In the genomic region with DNA sequence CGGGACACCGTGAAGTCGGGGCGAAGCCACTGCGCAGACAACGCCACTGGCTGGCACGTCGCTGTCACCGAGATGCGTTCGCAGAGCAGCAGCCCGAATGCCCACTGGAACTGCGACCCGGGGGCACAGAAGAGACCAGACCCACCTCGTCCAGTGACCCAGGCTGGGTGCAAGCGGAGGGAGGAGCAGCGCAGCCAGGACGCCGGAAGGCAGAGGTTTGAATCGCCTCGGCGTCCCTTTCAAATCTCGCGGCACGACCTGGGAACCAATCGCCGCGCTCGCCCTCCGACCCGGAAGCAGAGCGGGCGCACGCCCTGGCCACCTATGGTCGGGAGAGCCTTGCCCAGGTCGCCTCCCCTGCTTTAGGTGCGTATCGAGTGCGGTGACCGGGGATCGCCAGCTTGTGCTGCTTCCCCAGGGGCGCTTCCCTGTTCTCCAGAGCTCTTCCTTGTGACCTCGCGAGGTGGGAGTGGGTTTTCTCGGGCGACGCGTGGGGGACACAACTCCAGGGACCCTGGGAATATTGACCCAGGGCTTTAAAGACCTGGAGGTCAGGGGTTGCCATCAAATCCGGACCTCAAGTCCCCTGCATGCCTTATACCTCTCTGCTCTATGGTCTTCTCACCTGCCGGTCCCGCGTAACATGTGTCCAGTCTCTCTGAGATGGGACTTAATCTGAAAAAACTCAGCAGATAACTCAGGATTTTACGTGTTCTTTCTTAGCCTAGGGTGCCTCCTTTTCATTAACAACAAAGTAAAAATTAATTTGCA, we compare ENCODE assay signal across 8 mouse cellular contexts. TPM values are rescaled to one million over a fixed set of nuclear protein-coding genes. Genes with fewer than 3 reads are reported as not detected.
DNase-seq lines count a peak whose midpoint lies in the region; ATAC-seq and TF ChIP-seq lines count a peak whose summit lies in the region.

A gene (minus strand): TSS at position 235 of the 771 bp plus-strand sequence.
A gene (plus strand): TSS at position 286 of the 771 bp plus-strand sequence.

- TF ChIP-seq POLR2A in brain, embryonic 14.5 days (IDR thresholded peaks at IDR 0.05; ENCODE audit: borderline replicate concordance, extremely low read depth, insufficient read depth, insufficient read length, poor library complexity, severe bottlenecking): peak; percentile 64; the same call in 1 of the 2 replicates

- peak within 1 kb of the TSS; percentile 99 for H3ac ChIP-seq in C2C12 (ENCODE audit: control insufficient read depth, insufficient read length, low read depth)

- H3K4me3 ChIP-seq in C2C12 (ENCODE audit: insufficient read depth, poor library complexity, severe bottlenecking): peak within 1 kb of the TSS; percentile 98
- H3K4me3 ChIP-seq in erythroblast, embryonic 14.5 days (replicated peaks): peak within 1 kb of the TSS; percentile 91
- peak within 1 kb of the TSS; percentile 79 for H3K4me3 ChIP-seq in heart, embryonic 12.5 days
- H3K4me3 ChIP-seq in kidney, postnatal 0 days (replicated peaks; ENCODE audit: low read depth, low read length): peak within 1 kb of the TSS; percentile 64
- H3K4me3 ChIP-seq in liver, embryonic 11.5 days (ENCODE audit: low read depth, low read length): peak within 1 kb of the TSS; percentile 89
- H3K4me3 ChIP-seq in stomach, embryonic 14.5 days (ENCODE audit: low read depth, low read length): peak within 1 kb of the TSS; percentile 58

- peak within 1 kb of the TSS; percentile 82 for H3K9ac ChIP-seq in heart, embryonic 12.5 days
- H3K9ac ChIP-seq in kidney, postnatal 0 days (ENCODE audit: low read depth, low read length): peak within 1 kb of the TSS; percentile 55
- peak within 1 kb of the TSS; percentile 93 for H3K9ac ChIP-seq in liver, embryonic 11.5 days (ENCODE audit: low read depth, low read length)
- peak within 1 kb of the TSS; percentile 62 for H3K9ac ChIP-seq in stomach, embryonic 14.5 days (replicated peaks; ENCODE audit: low read depth, low read length)

- H3K27me3 ChIP-seq in C2C12 (ENCODE audit: control insufficient read depth, insufficient read depth, insufficient read length): no peaks in the 10 kb centered on the region
- H3K27me3 ChIP-seq in erythroblast, embryonic 14.5 days (ENCODE audit: control insufficient read depth): no peaks in the 10 kb centered on the region
- H3K27me3 ChIP-seq in heart, embryonic 12.5 days (replicated peaks): no peaks in the 10 kb centered on the region
- no peaks in the 10 kb centered on the region for H3K27me3 ChIP-seq in kidney, postnatal 0 days (ENCODE audit: insufficient read depth, low read length)
- H3K27me3 ChIP-seq in liver, embryonic 11.5 days (replicated peaks; ENCODE audit: control insufficient read depth, insufficient read depth, low read length): no peaks in the 10 kb centered on the region
- no peaks in the 10 kb centered on the region for H3K27me3 ChIP-seq in stomach, embryonic 14.5 days (ENCODE audit: control insufficient read depth, insufficient read depth, low read length)

- H3K79me2 ChIP-seq in C2C12 (ENCODE audit: control insufficient read depth, insufficient read depth): peaks cover 69% of the 10 kb centered on the region

- 1% methylated on average over 52 of the region's 53 CpGs for WGBS in heart, embryonic 12.5 days
- under 1% methylated on average over 51 of the region's 53 CpGs for WGBS in kidney, postnatal 0 days
- under 1% methylated on average over 53 of the region's 53 CpGs for WGBS in liver, embryonic 11.5 days
- 1% methylated on average over 53 of the region's 53 CpGs for WGBS in stomach, embryonic 14.5 days

- TF ChIP-seq CTCF in C2C12 (IDR thresholded peaks at IDR 0.05; ENCODE audit: control insufficient read depth, insufficient read depth, insufficient read length): no peak
- no peak for TF ChIP-seq CTCF in brain, embryonic 14.5 days (IDR thresholded peaks at IDR 0.05; ENCODE audit: borderline replicate concordance, extremely low read depth, insufficient read depth, insufficient read length)
- TF ChIP-seq CTCF in kidney, postnatal 0 days (IDR thresholded peaks at IDR 0.05; ENCODE audit: low read depth): no peak

- peaks cover 32% of the 10 kb centered on the region for H3K4me1 ChIP-seq in erythroblast, embryonic 14.5 days (ENCODE audit: control insufficient read depth)
- H3K4me1 ChIP-seq in heart, embryonic 12.5 days (replicated peaks): peaks cover 15% of the 10 kb centered on the region
- no peaks in the 10 kb centered on the region for H3K4me1 ChIP-seq in kidney, postnatal 0 days (replicated peaks; ENCODE audit: insufficient read depth, low read length)
- peaks cover 7% of the 10 kb centered on the region for H3K4me1 ChIP-seq in liver, embryonic 11.5 days (replicated peaks; ENCODE audit: control insufficient read depth, insufficient read depth, low read length)
- peaks cover 8% of the 10 kb centered on the region; the same call in 1 of the 2 replicates for H3K4me1 ChIP-seq in stomach, embryonic 14.5 days (ENCODE audit: control insufficient read depth, insufficient read depth, low read length)

- peaks cover 52% of the 10 kb centered on the region for H3K36me3 ChIP-seq in C2C12 (ENCODE audit: control insufficient read depth, insufficient read depth)
- peaks cover 67% of the 10 kb centered on the region for H3K36me3 ChIP-seq in erythroblast, embryonic 14.5 days (ENCODE audit: control insufficient read depth)
- H3K36me3 ChIP-seq in heart, embryonic 12.5 days: peaks cover 34% of the 10 kb centered on the region
- peaks cover 14% of the 10 kb centered on the region; the same call in 1 of the 2 replicates for H3K36me3 ChIP-seq in kidney, postnatal 0 days (ENCODE audit: insufficient read depth, low read length)
- H3K36me3 ChIP-seq in liver, embryonic 11.5 days (ENCODE audit: control insufficient read depth, insufficient read depth, low read length): peaks cover 12% of the 10 kb centered on the region
- H3K36me3 ChIP-seq in stomach, embryonic 14.5 days (ENCODE audit: control insufficient read depth, insufficient read depth, low read length): peaks cover 11% of the 10 kb centered on the region; the same call in 1 of the 2 replicates

- H3K9me3 ChIP-seq in erythroblast, embryonic 14.5 days (ENCODE audit: control insufficient read depth, low read length): no peaks in the 10 kb centered on the region
- H3K9me3 ChIP-seq in heart, embryonic 12.5 days (replicated peaks): no peaks in the 10 kb centered on the region
- H3K9me3 ChIP-seq in kidney, postnatal 0 days (replicated peaks; ENCODE audit: low read length): no peaks in the 10 kb centered on the region
- no peaks in the 10 kb centered on the region for H3K9me3 ChIP-seq in liver, embryonic 11.5 days (ENCODE audit: control insufficient read depth, low read length)
- no peaks in the 10 kb centered on the region for H3K9me3 ChIP-seq in stomach, embryonic 14.5 days (ENCODE audit: control insufficient read depth, low read depth, low read length)

- peak; percentile 94 for ATAC-seq in heart, embryonic 12.5 days (ENCODE audit: insufficient number of reproducible peaks, low FRiP score)
- ATAC-seq in kidney, postnatal 0 days (replicated peaks; ENCODE audit: low FRiP score, low read depth): peak; percentile 97
- peak; percentile 99 for ATAC-seq in liver, embryonic 11.5 days (replicated peaks; ENCODE audit: low FRiP score)
- ATAC-seq in stomach, embryonic 14.5 days (ENCODE audit: insufficient number of reproducible peaks, insufficient read depth, low FRiP score, low read depth): peak; percentile 96

- peak within 1 kb of the TSS; percentile 74 for H3K4me2 ChIP-seq in heart, embryonic 12.5 days
- peak within 1 kb of the TSS; percentile 81 for H3K4me2 ChIP-seq in kidney, postnatal 0 days (ENCODE audit: low read length)
- H3K4me2 ChIP-seq in liver, embryonic 11.5 days: peak within 1 kb of the TSS; percentile 73
- H3K4me2 ChIP-seq in stomach, embryonic 14.5 days (replicated peaks; ENCODE audit: low read depth, low read length): peak within 1 kb of the TSS; percentile 79

- DNase-seq in brain, embryonic 14.5 days (ENCODE audit: low read depth): peak; percentile 92
- peak; percentile 87 for DNase-seq in kidney, postnatal 0 days (ENCODE audit: low spot score)
- DNase-seq in liver, embryonic 11.5 days (ENCODE audit: low spot score): peak; percentile 89
- peak; percentile 92 for DNase-seq in naive thymus-derived CD4-positive, alpha-beta T cell, adult 2 months (ENCODE audit: low read depth)

- peak within 1 kb of the TSS; percentile 42; the same call in 1 of the 2 replicates for H3K27ac ChIP-seq in heart, embryonic 12.5 days (ENCODE audit: poor library complexity, severe bottlenecking)
- no peak within 1 kb of the TSS for H3K27ac ChIP-seq in kidney, postnatal 0 days
- peak within 1 kb of the TSS; percentile 54; the same call in 1 of the 2 replicates for H3K27ac ChIP-seq in liver, embryonic 11.5 days (ENCODE audit: low read depth, low read length)
- H3K27ac ChIP-seq in stomach, embryonic 14.5 days (ENCODE audit: low read length): 0 out of 2 replicates have a peak within 1 kb of the TSS, but pooled peaks have one; percentile 17

- H3K79me3 ChIP-seq in C2C12 (ENCODE audit: low read depth): peaks cover 27% of the 10 kb centered on the region

TF ChIP-seq in C2C12, 6 proteins besides CTCF, POLR2A, EP300 and RAD21:
- TF ChIP-seq FOSL1 (IDR thresholded peaks at IDR 0.05; ENCODE audit: insufficient read depth, low read length, poor library complexity, severe bottlenecking) (no peak), CEBPB (IDR thresholded peaks at IDR 0.05; ENCODE audit: low read depth) (no peak), MYOD1 (IDR thresholded peaks at IDR 0.05; ENCODE audit: control insufficient read depth, insufficient read length, low read depth) (no peak), USF1 (IDR thresholded peaks at IDR 0.05; ENCODE audit: low read depth) (no peak), MYOG (IDR thresholded peaks at IDR 0.05; ENCODE audit: control insufficient read depth, extremely low read depth, insufficient read length) (no peak), MAX (IDR thresholded peaks at IDR 0.05) (no peak)

RNA-seq across cellular contexts. Expression of the first gene that starts in this region (rescaled TPM):
- 4.7 TPM for polyA plus RNA-seq in C2C12 (2012; fragmentation: generic; extraction: Trizol)
- polyA plus RNA-seq in brain, embryonic 14.5 days (2012; rRNA removed): 2.9 and 3.2 TPM in 2 replicates
- polyA plus RNA-seq in erythroblast, embryonic 14.5 days (2012): 0.26 and 0.31 TPM in 2 replicates
- 12.6 and 14.1 TPM in 2 replicates for polyA plus RNA-seq in heart, embryonic 12.5 days (2016; fragmentation: Nextera tagmentation; extraction: Ambion mirVana)
- polyA plus RNA-seq in kidney, postnatal 0 days (2015; fragmentation: Nextera tagmentation; extraction: Ambion mirVana): 4.4 and 6.7 TPM in 2 replicates
- 18.0 and 18.4 TPM in 2 replicates for polyA plus RNA-seq in liver, embryonic 11.5 days (2014; fragmentation: Nextera tagmentation; extraction: Ambion mirVana)
- polyA plus RNA-seq in stomach, embryonic 14.5 days (2014; fragmentation: Nextera tagmentation; extraction: Ambion mirVana): 11.6 and 15.8 TPM in 2 replicates

RNA-seq across cellular contexts. Expression of the second gene that starts in this region (rescaled TPM):
- 35.7 TPM for polyA plus RNA-seq in C2C12 (2012; fragmentation: generic; extraction: Trizol)
- 17.8 and 29.6 TPM in 2 replicates for polyA plus RNA-seq in brain, embryonic 14.5 days (2012; rRNA removed)
- polyA plus RNA-seq in erythroblast, embryonic 14.5 days (2012): 0.04 and 0.20 TPM in 2 replicates
- polyA plus RNA-seq in heart, embryonic 12.5 days (2016; fragmentation: Nextera tagmentation; extraction: Ambion mirVana): 39.0 and 42.4 TPM in 2 replicates
- 63.6 and 66.5 TPM in 2 replicates for polyA plus RNA-seq in kidney, postnatal 0 days (2015; fragmentation: Nextera tagmentation; extraction: Ambion mirVana)
- polyA plus RNA-seq in liver, embryonic 11.5 days (2014; fragmentation: Nextera tagmentation; extraction: Ambion mirVana): 95.6 and 103 TPM in 2 replicates
- polyA plus RNA-seq in stomach, embryonic 14.5 days (2014; fragmentation: Nextera tagmentation; extraction: Ambion mirVana): 89.8 and 92.9 TPM in 2 replicates

Comparison
In these comparisons a context has a peak if more than half of its experiments do, and no peak if none do; other contexts are left out.
1. RNA of the second gene that starts in this region (polyA plus RNA-seq): 95.6 to 103 TPM in liver, embryonic 11.5 days, 89.8 to 92.9 TPM in stomach, embryonic 14.5 days, 63.6 to 66.5 TPM in kidney, postnatal 0 days, 39.0 to 42.4 TPM in heart, embryonic 12.5 days, 35.7 TPM in C2C12 (single experiment) and 17.8 to 29.6 TPM in brain, embryonic 14.5 days; 0.04 to 0.20 TPM in erythroblast, embryonic 14.5 days; every median in the first group is over 10 times any median in the second.
2. Peak in every context shown above with its lines, with median percentiles within 50 percentile points of each other: H3K4me3 ChIP-seq, DNase-seq, ATAC-seq, H3K4me2 ChIP-seq and H3K9ac ChIP-seq.